Mouse (Mus musculus): ENCODE data around the gene Agap3. TPM values are rescaled to one million over a fixed set of nuclear protein-coding genes. Genes with fewer than 3 reads are reported as not detected.
A peak's percentile ranks its signal among the peaks of the same experiment; 100 is the strongest.

The Agap3 gene
- polyA plus RNA-seq, 1 experiment from 2014 or later, result 30.6 TPM

- Histone ChIP-seq H3K4me3 (ENCODE audit: low read depth, low read length) (peak overlapping the region; percentile 46), H3K4me1 (replicated peaks; ENCODE audit: control insufficient read depth, insufficient read depth, low read length) (peaks cover 11% of the 10 kb centered on the region), H3K27ac (ENCODE audit: low read depth, low read length) (no peak overlapping the region), H3K27me3 (replicated peaks; ENCODE audit: control insufficient read depth, insufficient read depth, low read length) (peaks cover 96% of the 10 kb centered on the region), H3K36me3 (ENCODE audit: control insufficient read depth, insufficient read depth, low read length) (no peaks in the 10 kb centered on the region), H3K9me3 (ENCODE audit: control insufficient read depth, low read length) (no peaks in the 10 kb centered on the region), H3K9ac (ENCODE audit: low read depth, low read length) (no peak overlapping the region), H3K4me2 (peak overlapping the region; percentile 65)
- no peak for ATAC-seq (replicated peaks; ENCODE audit: low FRiP score)
- WGBS, result 1% methylated on average over 86 of the region's 109 CpGs
- no peak for DNase-seq (ENCODE audit: low spot score)
Measured at GRCm38 (mm10) chr5:24526190-24526888, 74.4 kb downstream of the Agap3 start.

- Histone ChIP-seq H3K4me3 (ENCODE audit: low read depth, low read length) (peak within 1 kb of the TSS; percentile 46), H3K4me1 (replicated peaks; ENCODE audit: control insufficient read depth, insufficient read depth, low read length) (peaks cover 11% of the 10 kb centered on the region), H3K9ac (ENCODE audit: low read depth, low read length) (no peak within 1 kb of the TSS), H3K27me3 (replicated peaks; ENCODE audit: control insufficient read depth, insufficient read depth, low read length) (peaks cover 99% of the 10 kb centered on the region), H3K9me3 (ENCODE audit: control insufficient read depth, low read length) (no peaks in the 10 kb centered on the region), H3K36me3 (ENCODE audit: control insufficient read depth, insufficient read depth, low read length) (no peaks in the 10 kb centered on the region), H3K27ac (ENCODE audit: low read depth, low read length) (no peak within 1 kb of the TSS), H3K4me2 (peak within 1 kb of the TSS; percentile 65)
- WGBS, result under 1% methylated on average over 41 of the region's 49 CpGs
- ATAC-seq (replicated peaks; ENCODE audit: low FRiP score) (no peak), DNase-seq (ENCODE audit: low spot score) (no peak)
Measured at GRCm38 (mm10) chr5:24526889-24527230, 74.9 kb downstream of the Agap3 start, which contains the start of gene Gbx1. Gene Gbx1, minus strand, starts transcription at chr5:24527202.

GRCm38 (mm10) chr5:24527780-24528179, 75.8 kb downstream of the Agap3 start:
- Histone ChIP-seq H3K4me3 (ENCODE audit: low read depth, low read length) (no peak overlapping the region), H3K27me3 (replicated peaks; ENCODE audit: control insufficient read depth, insufficient read depth, low read length) (peaks cover 96% of the 10 kb centered on the region), H3K9me3 (ENCODE audit: control insufficient read depth, low read length) (no peaks in the 10 kb centered on the region), H3K4me1 (replicated peaks; ENCODE audit: control insufficient read depth, insufficient read depth, low read length) (peaks cover 11% of the 10 kb centered on the region), H3K27ac (ENCODE audit: low read depth, low read length) (no peak overlapping the region), H3K36me3 (ENCODE audit: control insufficient read depth, insufficient read depth, low read length) (no peaks in the 10 kb centered on the region), H3K9ac (ENCODE audit: low read depth, low read length) (no peak overlapping the region), H3K4me2 (no peak overlapping the region)
- WGBS, result 20% methylated on average over 6 of the region's 6 CpGs
- DNase-seq (ENCODE audit: low spot score) (no peak), ATAC-seq (replicated peaks; ENCODE audit: low FRiP score) (no peak)

- Histone ChIP-seq H3K9me3 (ENCODE audit: control insufficient read depth, low read length) (no peaks in the 10 kb centered on the region), H3K4me1 (replicated peaks; ENCODE audit: control insufficient read depth, insufficient read depth, low read length) (peaks cover 11% of the 10 kb centered on the region), H3K4me3 (ENCODE audit: low read depth, low read length) (no peak overlapping the region), H3K36me3 (ENCODE audit: control insufficient read depth, insufficient read depth, low read length) (no peaks in the 10 kb centered on the region), H3K9ac (ENCODE audit: low read depth, low read length) (no peak overlapping the region), H3K27me3 (replicated peaks; ENCODE audit: control insufficient read depth, insufficient read depth, low read length) (peaks cover 82% of the 10 kb centered on the region), H3K27ac (ENCODE audit: low read depth, low read length) (no peak overlapping the region), H3K4me2 (no peak overlapping the region)
- ATAC-seq (replicated peaks; ENCODE audit: low FRiP score), result peak; percentile 67
- DNase-seq (ENCODE audit: low spot score), result peak; percentile 85
- WGBS, result 16% methylated on average over 24 of the region's 24 CpGs
Measured at GRCm38 (mm10) chr5:24530042-24530689, 78.2 kb downstream of the Agap3 start.

GRCm38 (mm10) chr5:24533391-24533790, 81.4 kb downstream of the Agap3 start:
- H3K36me3 ChIP-seq (ENCODE audit: control insufficient read depth, insufficient read depth, low read length), result no peaks in the 10 kb centered on the region
- no peaks in the 10 kb centered on the region for H3K4me1 ChIP-seq (replicated peaks; ENCODE audit: control insufficient read depth, insufficient read depth, low read length)
- ATAC-seq (replicated peaks; ENCODE audit: low FRiP score) (no peak), DNase-seq (ENCODE audit: low spot score) (no peak)
- peaks cover 57% of the 10 kb centered on the region for H3K27me3 ChIP-seq (replicated peaks; ENCODE audit: control insufficient read depth, insufficient read depth, low read length)
- H3K4me3 ChIP-seq (ENCODE audit: low read depth, low read length), result no peak overlapping the region
- H3K27ac ChIP-seq (ENCODE audit: low read depth, low read length), result no peak overlapping the region
- WGBS, result 41% methylated on average over 11 of the region's 11 CpGs
- H3K4me2 ChIP-seq, result no peak overlapping the region
- no peak overlapping the region for H3K9ac ChIP-seq (ENCODE audit: low read depth, low read length)
- no peaks in the 10 kb centered on the region for H3K9me3 ChIP-seq (ENCODE audit: control insufficient read depth, low read length)

- Histone ChIP-seq H3K27ac (ENCODE audit: low read depth, low read length) (no peak overlapping the region), H3K4me1 (replicated peaks; ENCODE audit: control insufficient read depth, insufficient read depth, low read length) (no peaks in the 10 kb centered on the region), H3K36me3 (ENCODE audit: control insufficient read depth, insufficient read depth, low read length) (no peaks in the 10 kb centered on the region), H3K9me3 (ENCODE audit: control insufficient read depth, low read length) (no peaks in the 10 kb centered on the region), H3K4me2 (no peak overlapping the region), H3K4me3 (ENCODE audit: low read depth, low read length) (no peak overlapping the region), H3K27me3 (replicated peaks; ENCODE audit: control insufficient read depth, insufficient read depth, low read length) (peaks cover 49% of the 10 kb centered on the region), H3K9ac (ENCODE audit: low read depth, low read length) (no peak overlapping the region)
- no peak for DNase-seq (ENCODE audit: low spot score)
- WGBS, result 37% methylated on average over 5 of the region's 5 CpGs
- ATAC-seq (replicated peaks; ENCODE audit: low FRiP score), result no peak
Measured at GRCm38 (mm10) chr5:24534292-24534691, 82.3 kb downstream of the Agap3 start.

- H3K36me3 ChIP-seq (ENCODE audit: control insufficient read depth, insufficient read depth, low read length), result no peaks in the 10 kb centered on the region
- H3K4me1 ChIP-seq (replicated peaks; ENCODE audit: control insufficient read depth, insufficient read depth, low read length), result peaks cover 3% of the 10 kb centered on the region; the same call in 1 of the 2 replicates
- no peak overlapping the region for H3K27ac ChIP-seq (ENCODE audit: low read depth, low read length)
- H3K9ac ChIP-seq (ENCODE audit: low read depth, low read length), result no peak overlapping the region
- ATAC-seq (replicated peaks; ENCODE audit: low FRiP score) (no peak), DNase-seq (ENCODE audit: low spot score) (no peak)
- H3K27me3 ChIP-seq (replicated peaks; ENCODE audit: control insufficient read depth, insufficient read depth, low read length), result peaks cover 45% of the 10 kb centered on the region
- H3K4me3 ChIP-seq (ENCODE audit: low read depth, low read length), result no peak overlapping the region
- H3K9me3 ChIP-seq (ENCODE audit: control insufficient read depth, low read length), result no peaks in the 10 kb centered on the region
- H3K4me2 ChIP-seq, result no peak overlapping the region
- WGBS, result 75% methylated on average over 3 of the region's 3 CpGs
Measured at GRCm38 (mm10) chr5:24535731-24536130, 83.8 kb downstream of the Agap3 start.

- H3K9me3 ChIP-seq (ENCODE audit: control insufficient read depth, low read length), result no peaks in the 10 kb centered on the region
- WGBS, result 71% methylated on average over 5 of the region's 5 CpGs
Measured at GRCm38 (mm10) chr5:24536511-24536910, 84.5 kb downstream of the Agap3 start.

GRCm38 (mm10) chr5:24537618-24538017, 85.6 kb downstream of the Agap3 start:
- no peak overlapping the region for H3K4me3 ChIP-seq (ENCODE audit: low read depth, low read length)
- H3K27ac ChIP-seq (ENCODE audit: low read depth, low read length), result no peak overlapping the region
- H3K9me3 ChIP-seq (ENCODE audit: control insufficient read depth, low read length), result no peaks in the 10 kb centered on the region
- no peaks in the 10 kb centered on the region for H3K36me3 ChIP-seq (ENCODE audit: control insufficient read depth, insufficient read depth, low read length)
- WGBS, result 68% methylated on average over 16 of the region's 16 CpGs
- ATAC-seq (replicated peaks; ENCODE audit: low FRiP score), result no peak
- H3K9ac ChIP-seq (ENCODE audit: low read depth, low read length), result no peak overlapping the region
- peaks cover 8% of the 10 kb centered on the region; the same call in 1 of the 2 replicates for H3K4me1 ChIP-seq (replicated peaks; ENCODE audit: control insufficient read depth, insufficient read depth, low read length)
- H3K27me3 ChIP-seq (replicated peaks; ENCODE audit: control insufficient read depth, insufficient read depth, low read length), result peaks cover 32% of the 10 kb centered on the region
- H3K4me2 ChIP-seq, result no peak overlapping the region
- no peak for DNase-seq (ENCODE audit: low spot score)

More at GRCm38 (mm10) chr5:24536511-24536910, 84.5 kb downstream of the Agap3 start:
- Histone ChIP-seq H3K4me3 (ENCODE audit: low read depth, low read length) (no peak overlapping the region), H3K27ac (ENCODE audit: low read depth, low read length) (no peak overlapping the region), H3K4me1 (replicated peaks; ENCODE audit: control insufficient read depth, insufficient read depth, low read length) (peaks cover 8% of the 10 kb centered on the region; the same call in 1 of the 2 replicates), H3K4me2 (no peak overlapping the region), H3K27me3 (replicated peaks; ENCODE audit: control insufficient read depth, insufficient read depth, low read length) (peaks cover 41% of the 10 kb centered on the region), H3K9ac (ENCODE audit: low read depth, low read length) (no peak overlapping the region), H3K36me3 (ENCODE audit: control insufficient read depth, insufficient read depth, low read length) (no peaks in the 10 kb centered on the region)
- DNase-seq (ENCODE audit: low spot score), result no peak
- no peak for ATAC-seq (replicated peaks; ENCODE audit: low FRiP score)
